In the genomic region with DNA sequence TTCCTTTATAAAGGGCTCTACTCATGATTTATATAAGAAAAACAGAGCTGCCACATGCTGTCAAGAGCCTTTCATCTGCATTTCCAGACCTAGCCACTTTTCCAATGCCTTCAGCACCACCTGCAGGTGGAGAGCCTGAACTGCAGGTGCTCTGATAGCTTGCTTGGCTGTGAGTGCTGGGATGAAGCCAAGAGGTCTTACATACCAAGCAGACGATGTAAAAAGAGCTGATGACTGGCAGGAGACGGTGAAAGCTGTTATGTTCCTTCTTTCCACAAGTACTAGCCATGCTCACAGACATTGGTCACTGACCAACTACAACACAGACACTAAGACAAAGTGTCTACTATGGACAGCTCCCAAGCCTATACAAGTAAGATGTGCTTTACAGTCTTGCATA, we compare ENCODE assay signal across 8 mouse cellular contexts. TPM values are rescaled to one million over a fixed set of nuclear protein-coding genes. Genes with fewer than 3 reads are reported as not detected.
DNase-seq lines count a peak whose midpoint lies in the region; ATAC-seq and TF ChIP-seq lines count a peak whose summit lies in the region.

No protein-coding gene starts in this region.

- peak; percentile 81 for DNase-seq in Patski (ENCODE audit: low read depth, low spot score)
- DNase-seq in cerebellum, adult 9-10 months, result peak; percentile 99
- peak; percentile 83 to 89 for DNase-seq in frontal cortex, postnatal 10 days (ENCODE audit: low spot score in 2 of 2)
- peak; percentile 96 to 97 for DNase-seq in layer of hippocampus, postnatal 10 days (ENCODE audit: low spot score in 2 of 2)
- DNase-seq in lung, postnatal 4 days, result peak; percentile 91 to 92
- peak; percentile 96 to 98 for DNase-seq in right cerebral cortex, adult 2 months (ENCODE audit: low spot score in 2 of 2)
- peak; percentile 86 for DNase-seq in urinary bladder, postnatal 14 days (ENCODE audit: low spot score)

- H3K9ac ChIP-seq in hindbrain, embryonic 13.5 days, result no peak overlapping the region

- WGBS in hindbrain, embryonic 13.5 days, result 18% methylated on average over 2 of the region's 2 CpGs

- POLR2A ChIA-PET in Patski (lab: Charles Lee), result no interaction called here

- H3K27me3 ChIP-seq in Patski, result no peaks in the 10 kb centered on the region
- no peaks in the 10 kb centered on the region for H3K27me3 ChIP-seq in hindbrain, embryonic 13.5 days

- peaks cover 17% of the 10 kb centered on the region for H3K36me3 ChIP-seq in hindbrain, embryonic 13.5 days

- H3K4me1 ChIP-seq in hindbrain, embryonic 13.5 days (replicated peaks), result peaks cover 24% of the 10 kb centered on the region

- no peak overlapping the region for H3K4me3 ChIP-seq in hindbrain, embryonic 13.5 days

- TF ChIP-seq CTCF in Patski (IDR thresholded peaks at IDR 0.05), result peak; percentile 98

- in situ Hi-C loops in Patski (cut with MboI; ENCODE audit: low pct_unique_long_range_greater_than_20kb), result loop anchor here (10.0 kb wide), 1 partner anchor 153 kb away; no protein-coding TSS in a partner anchor

- H3K4me2 ChIP-seq in hindbrain, embryonic 13.5 days, result no peak overlapping the region

- no peaks in the 10 kb centered on the region for H3K9me3 ChIP-seq in hindbrain, embryonic 13.5 days

- ATAC-seq in Patski, result no peak
- ATAC-seq in hindbrain, embryonic 13.5 days (ENCODE audit: low FRiP score), result peak; percentile 61; the same call in 1 of the 2 replicates

- H3K27ac ChIP-seq in hindbrain, embryonic 13.5 days, result 0 out of 2 replicates have a peak overlapping the region, but pooled peaks have one; percentile 23

- CTCF ChIA-PET in Patski (lab: Charles Lee), result interaction anchor here (0.7 to 2.1 kb wide), 13 partner anchors 9 to 196 kb away, joined by 3 to 11 read pairs (median 4); no protein-coding TSS in a partner anchor

RNA-seq across cellular contexts. Expression of a gene that starts 12.0 kb away (rescaled TPM):
- 0.33 TPM for polyA plus RNA-seq in Patski (2021)
- polyA plus RNA-seq in hindbrain, embryonic 13.5 days (2015; fragmentation: Nextera tagmentation; extraction: Ambion mirVana), result 0.69 and 1.1 TPM in 2 replicates
- total RNA-seq in layer of hippocampus, postnatal 10 days (2021), result not detected

RNA-seq across cellular contexts. Expression of a gene that starts 12.3 kb away (rescaled TPM):
- 48.9 TPM for polyA plus RNA-seq in Patski (2021)
- 61.5 and 64.7 TPM in 2 replicates for polyA plus RNA-seq in hindbrain, embryonic 13.5 days (2015; fragmentation: Nextera tagmentation; extraction: Ambion mirVana)
- total RNA-seq in layer of hippocampus, postnatal 10 days (2021), result 100 to 1,000 TPM; 114 to 118 TPM

RNA-seq across cellular contexts. Expression of a gene that starts 42.1 kb away (rescaled TPM):
- polyA plus RNA-seq in Patski (2021), result 0.24 TPM
- 0.04 and 0.05 TPM in 2 replicates for polyA plus RNA-seq in hindbrain, embryonic 13.5 days (2015; fragmentation: Nextera tagmentation; extraction: Ambion mirVana)
- total RNA-seq in layer of hippocampus, postnatal 10 days (2021), result under 1 TPM; 0.13 to 0.25 TPM
